Mouse (Mus musculus) cerebellum, adult 2 months (tissue): ENCODE measurements around the gene Abraxas1.

Experiments used
- CTCF ChIP-seq: fragments of 200-500 bp; IDR thresholded peaks from 2 replicates; pipeline ENCODE4 v1.5.1; 2011; ENCODE audit warnings: low read depth, mild to moderate bottlenecking, control low read depth, low read length, moderate library complexity, borderline replicate concordance; ENCODE audit not compliant: insufficient read depth
- POLR2A ChIP-seq: fragments of 200-500 bp; IDR thresholded peaks from 2 replicates; pipeline ENCODE4 v1.6.1; 2011; ENCODE audit warnings: low read length, control low read depth, borderline replicate concordance; ENCODE audit not compliant: insufficient read depth

- no peak for TF ChIP-seq CTCF
- TF ChIP-seq POLR2A, result no peak
Measured at GRCm38 (mm10) chr5:100821375-100821774, 610 bp upstream of the Abraxas1 start.
